Mouse (Mus musculus): ENCODE results near the gene Prune1. TPM values are rescaled to one million over a fixed set of nuclear protein-coding genes. Genes with fewer than 3 reads are reported as not detected.

Prune1 gene
- polyA plus RNA-seq, 1 experiment = 18.5 TPM

DNA sequence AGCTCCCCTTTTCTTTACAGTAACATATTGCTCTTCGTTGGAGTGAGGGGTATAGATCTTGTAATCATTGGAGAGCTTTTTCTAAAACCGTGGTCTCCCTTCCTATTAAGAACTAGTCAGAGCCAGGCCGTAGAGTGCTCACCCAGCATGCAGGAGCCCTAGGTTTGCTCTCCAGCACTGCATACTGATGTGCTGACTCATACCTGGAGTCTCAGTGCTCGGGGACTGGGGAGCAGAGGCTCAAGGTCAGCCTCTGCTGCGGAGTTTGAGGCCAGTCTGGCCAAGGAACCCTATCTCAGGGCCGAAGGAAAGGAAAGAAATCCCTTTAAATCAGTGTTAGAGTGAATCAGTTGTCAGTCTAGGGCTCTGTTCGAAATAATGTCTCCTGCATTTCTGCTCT lies 49.1 kb downstream of the Prune1 start:
- Histone ChIP-seq H3K36me3 (ENCODE audit: control insufficient read depth, insufficient read depth, low read length) (peaks cover 53% of the 10 kb centered on the region), H3K4me3 (ENCODE audit: control insufficient read depth, insufficient read depth, low read length) (no peak overlapping the region), H3K4me1 (replicated peaks; ENCODE audit: control insufficient read depth, insufficient read depth, low read length) (peaks cover 26% of the 10 kb centered on the region), H3K27ac (ENCODE audit: control insufficient read depth, insufficient read depth, low read length) (no peak overlapping the region), H3K27me3 (ENCODE audit: control insufficient read depth, insufficient read depth, low read length) (no peaks in the 10 kb centered on the region)
- 92% methylated on average over 7 of the region's 7 CpGs for WGBS
- DNase-seq = no peak
- TF ChIP-seq POLR2A (IDR thresholded peaks at IDR 0.05; ENCODE audit: control insufficient read depth, extremely low read depth, insufficient read depth, low read length, poor library complexity) (no peak), CTCF (IDR thresholded peaks at IDR 0.05; ENCODE audit: borderline replicate concordance, control insufficient read depth, extremely low read depth, insufficient read depth, low read length, poor library complexity) (no peak)

DNA sequence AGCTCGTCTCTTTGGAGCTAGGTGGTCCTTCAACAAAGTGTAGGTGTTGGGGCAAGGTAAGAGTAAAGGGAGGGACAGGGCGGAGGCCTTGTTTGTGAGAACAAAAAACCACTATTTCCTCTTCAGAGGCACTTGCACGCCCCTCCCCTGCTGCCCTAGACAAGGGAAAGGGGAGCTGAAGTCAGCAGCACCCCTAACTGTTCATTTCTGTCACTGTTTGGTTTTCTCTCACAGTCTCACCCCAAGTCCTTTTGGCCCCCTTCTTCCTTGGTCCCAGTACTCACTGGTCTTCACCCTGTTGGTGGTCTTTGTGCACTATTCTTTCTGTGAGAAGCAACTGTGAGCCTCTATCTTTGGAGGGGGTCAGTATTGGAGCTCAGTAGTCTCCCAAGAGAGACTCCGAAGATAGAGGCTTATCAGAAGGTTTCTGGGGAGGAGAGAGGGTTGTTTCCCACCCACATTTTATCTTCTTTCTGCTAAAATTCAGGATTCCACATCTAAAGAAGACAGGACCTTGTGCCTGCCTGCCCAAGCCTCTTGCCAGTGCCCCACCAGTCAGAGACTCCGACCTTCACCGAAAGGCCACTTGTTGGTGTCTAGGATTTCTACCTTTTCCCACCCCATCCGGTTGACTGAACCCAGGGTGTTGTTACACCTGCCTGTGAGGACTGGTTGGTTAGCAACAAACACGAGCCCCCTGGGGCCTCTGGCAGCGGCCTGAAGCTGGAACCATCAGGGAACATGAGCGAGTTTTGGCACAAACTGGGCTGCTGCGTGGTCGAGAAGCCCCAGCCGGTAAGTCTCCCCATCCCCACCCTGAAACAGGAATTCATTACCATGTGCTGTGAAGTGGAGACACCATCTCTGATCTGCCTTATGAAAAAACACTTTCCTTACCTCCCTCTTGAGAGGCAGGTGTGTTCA lies 50.3 kb downstream of the Prune1 start, which contains the start of gene Mllt11:
TSS of gene Mllt11 (minus strand) at position 874 of the 924 bp plus-strand sequence.
- H3K4me1 ChIP-seq (replicated peaks; ENCODE audit: control insufficient read depth, insufficient read depth, low read length) = peaks cover 30% of the 10 kb centered on the region
- 54% methylated on average over 13 of the region's 13 CpGs for WGBS
- H3K4me3 ChIP-seq (ENCODE audit: control insufficient read depth, insufficient read depth, low read length) = peak within 1 kb of the TSS; percentile 53
- peak; percentile 70 for DNase-seq
- H3K36me3 ChIP-seq (ENCODE audit: control insufficient read depth, insufficient read depth, low read length) = peaks cover 47% of the 10 kb centered on the region
- TF ChIP-seq POLR2A (IDR thresholded peaks at IDR 0.05; ENCODE audit: control insufficient read depth, extremely low read depth, insufficient read depth, low read length, poor library complexity) (no peak), CTCF (IDR thresholded peaks at IDR 0.05; ENCODE audit: borderline replicate concordance, control insufficient read depth, extremely low read depth, insufficient read depth, low read length, poor library complexity) (no peak)
- H3K27ac ChIP-seq (ENCODE audit: control insufficient read depth, insufficient read depth, low read length) = peak within 1 kb of the TSS; percentile 89
- no peaks in the 10 kb centered on the region for H3K27me3 ChIP-seq (ENCODE audit: control insufficient read depth, insufficient read depth, low read length)

DNA sequence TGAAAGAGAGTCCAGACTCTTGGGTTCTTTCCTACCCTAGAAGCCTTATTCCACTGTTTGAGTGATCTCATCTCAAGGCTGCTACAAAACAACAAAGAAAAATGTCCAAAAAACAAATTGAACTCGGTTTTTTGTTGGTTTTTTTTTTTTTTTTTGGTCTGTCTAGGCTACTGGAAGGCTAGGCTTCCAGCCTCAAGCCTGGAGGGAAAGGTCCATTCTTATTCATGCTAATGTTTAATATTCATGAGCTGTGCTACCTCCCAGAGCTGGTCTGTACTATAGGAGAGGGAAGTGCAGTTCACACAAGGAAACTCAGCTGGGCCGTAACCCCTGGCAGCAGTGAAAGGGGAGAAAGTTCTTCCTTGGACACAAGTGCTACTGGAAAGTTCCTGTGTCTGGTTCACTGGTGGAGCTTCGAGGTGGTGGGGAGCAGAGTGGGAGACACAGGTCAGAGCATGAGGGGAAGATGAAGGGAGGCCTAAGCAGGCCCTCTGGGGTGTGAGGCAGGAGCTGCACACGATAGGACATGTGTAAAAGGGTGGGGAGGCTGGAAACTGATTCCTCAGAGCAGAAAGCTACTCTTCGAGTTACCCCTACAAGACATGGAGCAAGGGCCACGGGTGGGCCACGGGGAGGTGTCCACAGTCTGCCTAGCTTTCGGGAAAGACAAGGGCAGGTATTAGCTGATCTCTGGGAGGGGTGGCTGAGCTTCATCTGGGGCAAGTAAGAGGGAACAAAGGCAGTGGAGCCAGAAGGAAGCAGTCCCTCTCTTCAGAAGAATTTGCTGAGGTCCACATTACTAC lies 51.2 kb downstream of the Prune1 start:
- Histone ChIP-seq H3K4me3 (ENCODE audit: control insufficient read depth, insufficient read depth, low read length) (peak overlapping the region; percentile 72), H3K27ac (ENCODE audit: control insufficient read depth, insufficient read depth, low read length) (peak overlapping the region; percentile 89), H3K4me1 (replicated peaks; ENCODE audit: control insufficient read depth, insufficient read depth, low read length) (peaks cover 30% of the 10 kb centered on the region), H3K36me3 (ENCODE audit: control insufficient read depth, insufficient read depth, low read length) (peaks cover 40% of the 10 kb centered on the region), H3K27me3 (ENCODE audit: control insufficient read depth, insufficient read depth, low read length) (no peaks in the 10 kb centered on the region)
- DNase-seq = peak; percentile 39
- TF ChIP-seq CTCF (IDR thresholded peaks at IDR 0.05; ENCODE audit: borderline replicate concordance, control insufficient read depth, extremely low read depth, insufficient read depth, low read length, poor library complexity) = no peak
- no peak for TF ChIP-seq POLR2A (IDR thresholded peaks at IDR 0.05; ENCODE audit: control insufficient read depth, extremely low read depth, insufficient read depth, low read length, poor library complexity)
- 8% methylated on average over 8 of the region's 8 CpGs for WGBS

DNA sequence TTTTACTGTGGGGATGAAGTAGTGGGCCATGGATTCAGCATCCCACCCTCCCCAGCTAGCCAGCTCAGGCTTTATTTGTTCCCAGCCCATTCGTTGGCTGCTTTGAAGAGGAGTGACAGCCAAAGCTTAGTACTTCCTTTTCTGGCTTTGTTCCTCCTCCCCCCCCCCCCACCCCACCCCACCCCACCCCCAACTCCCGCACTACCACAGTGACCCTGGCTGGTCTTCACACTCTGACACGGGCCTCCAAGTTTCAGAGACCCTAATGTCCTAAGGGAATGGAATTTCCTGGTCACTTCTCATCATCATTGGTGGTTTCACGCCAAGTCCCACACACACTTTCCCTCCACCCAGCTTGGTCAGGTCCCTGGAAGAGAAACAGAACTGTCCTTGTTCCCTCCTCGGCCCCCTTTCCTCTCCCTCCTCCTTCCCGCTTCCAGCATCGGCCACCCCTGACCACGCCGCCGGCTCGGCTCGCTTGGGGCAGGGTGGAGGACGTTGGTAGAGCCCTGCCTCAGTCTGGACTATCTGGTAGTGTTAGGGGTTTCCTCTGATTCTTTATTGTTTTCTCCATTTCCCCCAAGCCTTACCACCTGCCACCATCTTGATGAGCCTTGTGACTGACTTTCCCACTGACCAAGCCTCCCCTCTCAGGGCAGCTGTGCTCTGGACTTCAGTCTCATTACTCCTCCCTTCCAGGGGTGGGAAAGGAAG lies 51.9 kb downstream of the Prune1 start:
- H3K27me3 ChIP-seq (ENCODE audit: control insufficient read depth, insufficient read depth, low read length) = no peaks in the 10 kb centered on the region
- H3K4me3 ChIP-seq (ENCODE audit: control insufficient read depth, insufficient read depth, low read length) = peak overlapping the region; percentile 72
- TF ChIP-seq CTCF (IDR thresholded peaks at IDR 0.05; ENCODE audit: borderline replicate concordance, control insufficient read depth, extremely low read depth, insufficient read depth, low read length, poor library complexity) = no peak
- TF ChIP-seq POLR2A (IDR thresholded peaks at IDR 0.05; ENCODE audit: control insufficient read depth, extremely low read depth, insufficient read depth, low read length, poor library complexity) = no peak
- peak; percentile 43 for DNase-seq
- WGBS = 3% methylated on average over 13 of the region's 13 CpGs
- peaks cover 33% of the 10 kb centered on the region for H3K36me3 ChIP-seq (ENCODE audit: control insufficient read depth, insufficient read depth, low read length)
- H3K4me1 ChIP-seq (replicated peaks; ENCODE audit: control insufficient read depth, insufficient read depth, low read length) = peaks cover 30% of the 10 kb centered on the region
- H3K27ac ChIP-seq (ENCODE audit: control insufficient read depth, insufficient read depth, low read length) = peak overlapping the region; percentile 89

DNA sequence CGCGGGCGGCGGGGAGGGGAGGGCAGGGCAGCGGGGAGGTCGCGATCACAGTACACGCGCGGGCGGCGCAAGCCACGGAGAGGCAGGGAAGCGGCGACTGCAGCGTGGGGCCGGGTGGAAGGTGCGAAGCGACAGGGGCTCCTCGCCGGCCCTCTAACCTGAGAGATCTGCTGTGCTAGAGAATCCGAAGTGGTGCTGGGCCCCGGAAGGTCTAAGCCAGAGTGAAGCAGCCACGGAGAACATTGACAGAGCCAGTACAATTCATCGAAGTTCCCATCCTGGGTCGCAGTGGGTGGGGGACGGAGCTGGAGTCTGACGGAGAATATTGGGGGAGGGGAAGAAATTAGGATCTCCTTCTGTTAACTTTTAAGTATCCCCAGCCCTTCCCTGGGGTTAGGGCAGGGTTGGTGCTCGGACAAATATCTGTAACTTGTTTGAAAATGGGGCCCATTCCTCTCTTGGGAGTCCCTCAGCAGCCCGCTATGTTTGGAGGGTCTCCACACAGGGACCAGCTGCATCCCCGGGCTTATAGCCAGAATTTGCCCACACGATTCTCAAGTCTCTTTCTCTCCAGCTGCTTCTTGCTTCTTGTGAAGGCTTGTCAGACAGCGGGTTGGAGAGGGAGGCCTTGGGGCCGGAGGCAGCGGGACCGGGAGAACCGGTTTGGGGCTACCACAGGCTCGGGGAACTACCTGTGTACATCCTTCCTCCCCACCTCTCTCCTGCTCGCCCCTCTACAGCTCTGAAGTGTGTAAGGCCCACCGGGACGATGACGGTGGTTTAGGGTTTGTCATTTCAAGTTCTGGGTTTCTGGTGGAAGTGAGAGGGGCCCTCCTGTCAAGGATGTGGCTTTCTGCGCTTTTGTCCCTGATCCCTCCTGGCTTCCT lies 52.7 kb downstream of the Prune1 start:
- TF ChIP-seq CTCF (IDR thresholded peaks at IDR 0.05; ENCODE audit: borderline replicate concordance, control insufficient read depth, extremely low read depth, insufficient read depth, low read length, poor library complexity) (no peak), POLR2A (IDR thresholded peaks at IDR 0.05; ENCODE audit: control insufficient read depth, extremely low read depth, insufficient read depth, low read length, poor library complexity) (no peak)
- Histone ChIP-seq H3K27ac (ENCODE audit: control insufficient read depth, insufficient read depth, low read length) (peak overlapping the region; percentile 89), H3K27me3 (ENCODE audit: control insufficient read depth, insufficient read depth, low read length) (no peaks in the 10 kb centered on the region), H3K4me3 (ENCODE audit: control insufficient read depth, insufficient read depth, low read length) (peak overlapping the region; percentile 72), H3K4me1 (replicated peaks; ENCODE audit: control insufficient read depth, insufficient read depth, low read length) (peaks cover 28% of the 10 kb centered on the region), H3K36me3 (ENCODE audit: control insufficient read depth, insufficient read depth, low read length) (peaks cover 25% of the 10 kb centered on the region)
- peak; percentile 53 for DNase-seq
- under 1% methylated on average over 43 of the region's 43 CpGs for WGBS
